Mouse (Mus musculus) spleen, adult 2 months (tissue): ENCODE results near the gene Tubd1. TPM values are rescaled to one million over a fixed set of nuclear protein-coding genes. Genes with fewer than 3 reads are reported as not detected.
A peak's percentile ranks its signal among the peaks of the same experiment; 100 is the strongest.

ENCODE experiments used
- DNase-seq, 2 experiments: peaks; one replicate each; pipeline versions ENCODE4 v3.0.0 to v3.0.0-alpha.2; 2012 to 2021; ENCODE audit warnings: low spot score in 2 of 2, low read depth in 1 of 2
- H3K27ac ChIP-seq: fragments of 200-500 bp; 2 replicates; pipeline ENCODE4 v1.5.1; 2012; ENCODE audit warnings: low read length, inconsistent platforms; ENCODE audit not compliant: insufficient read depth
- H3K27me3 ChIP-seq: fragments of 200-500 bp; 2 replicates; pipeline ENCODE4 v1.6.1; 2012; ENCODE audit warnings: mild to moderate bottlenecking, moderate library complexity, low read length, inconsistent platforms; ENCODE audit not compliant: control insufficient read depth, insufficient read depth
- H3K36me3 ChIP-seq: fragments of 200-500 bp; 2 replicates; pipeline ENCODE4 v1.6.1; 2012; ENCODE audit warnings: mild to moderate bottlenecking, low read length, inconsistent platforms; ENCODE audit not compliant: control insufficient read depth, insufficient read depth
- H3K4me1 ChIP-seq: fragments of 200-500 bp; 2 replicates; pipeline ENCODE4 v1.6.1; 2011; ENCODE audit warnings: inconsistent platforms; ENCODE audit not compliant: control insufficient read depth, insufficient read depth, insufficient read length
- H3K4me3 ChIP-seq: fragments of 200-500 bp; 2 replicates; pipeline ENCODE4 v1.5.1; 2011; ENCODE audit warnings: mild to moderate bottlenecking, inconsistent platforms; ENCODE audit not compliant: insufficient read depth, insufficient read length; ENCODE audit errors: extremely low read depth
- CTCF ChIP-seq: fragments of 200-500 bp; IDR thresholded peaks from 2 replicates; pipeline ENCODE4 v1.5.1; 2011; ENCODE audit warnings: mild to moderate bottlenecking, inconsistent platforms; ENCODE audit not compliant: insufficient read depth, insufficient read length, insufficient replicate concordance; ENCODE audit errors: extremely low read depth
- POLR2A ChIP-seq: fragments of 200-500 bp; IDR thresholded peaks from 2 replicates; pipeline ENCODE4 v1.6.1; 2011; ENCODE audit warnings: low read depth, low read length, inconsistent platforms
- WGBS: fragments of 180-500 bp; shearing (Covaris S2); methylation state at CpG from one replicate; pipeline ENCODE4 v1.1.7; 2018; 5-methylcytosine and 5-hydroxymethylcytosine counted together
- polyA plus RNA-seq: library from polyadenylated mRNA; depleted of rRNA; stranded (reverse); fragments of >200 nt; gene quantifications from 2 replicates; pipeline ENCODE4 v1.2.3, GENCODE M21; 2012

Tubd1 gene
- polyA plus RNA-seq, 1 experiment = 2.2 TPM

DNA sequence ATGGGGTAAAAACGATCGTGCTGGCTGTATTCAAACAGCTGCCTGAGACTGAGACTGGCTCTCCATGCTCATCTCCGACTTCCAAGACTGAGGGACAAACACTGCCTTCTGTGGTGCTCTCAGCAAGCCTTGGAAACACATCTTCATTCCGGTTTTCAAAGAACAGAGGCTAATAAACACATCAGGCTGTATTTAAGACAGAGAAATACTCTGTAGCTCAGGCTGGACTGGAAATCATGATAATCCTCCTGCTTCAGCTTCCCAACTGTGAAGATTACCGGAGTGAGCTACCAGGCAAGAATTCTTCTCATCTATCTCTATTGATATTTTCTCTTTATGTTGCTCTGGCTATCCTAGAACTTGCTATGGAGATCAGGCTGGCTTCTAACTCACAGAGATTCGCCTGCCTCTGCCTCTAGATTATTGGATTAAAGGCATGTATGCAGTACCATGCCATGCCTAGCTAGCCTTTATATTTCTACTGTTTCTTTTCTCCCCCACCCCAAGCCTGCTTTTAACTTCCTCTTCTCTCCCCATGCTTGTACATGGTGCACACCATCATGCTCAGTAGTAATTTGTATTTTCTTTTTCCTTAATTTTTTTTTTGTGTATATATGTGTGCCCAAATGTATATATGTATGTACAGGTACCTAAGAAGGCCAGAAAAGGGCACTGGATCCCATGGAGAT, 49.5 kb downstream of the Tubd1 start:
- TF ChIP-seq CTCF (no peak), POLR2A (no peak)
- Histone ChIP-seq H3K4me3 (no peak overlapping the region), H3K27ac (no peak overlapping the region), H3K36me3 (no peaks in the 10 kb centered on the region; the same call in 1 of the 2 replicates), H3K27me3 (no peaks in the 10 kb centered on the region), H3K4me1 (peaks cover 10% of the 10 kb centered on the region; the same call in 1 of the 2 replicates)
- WGBS = 65% methylated on average over 6 of the region's 6 CpGs
- DNase-seq = no peak

DNA sequence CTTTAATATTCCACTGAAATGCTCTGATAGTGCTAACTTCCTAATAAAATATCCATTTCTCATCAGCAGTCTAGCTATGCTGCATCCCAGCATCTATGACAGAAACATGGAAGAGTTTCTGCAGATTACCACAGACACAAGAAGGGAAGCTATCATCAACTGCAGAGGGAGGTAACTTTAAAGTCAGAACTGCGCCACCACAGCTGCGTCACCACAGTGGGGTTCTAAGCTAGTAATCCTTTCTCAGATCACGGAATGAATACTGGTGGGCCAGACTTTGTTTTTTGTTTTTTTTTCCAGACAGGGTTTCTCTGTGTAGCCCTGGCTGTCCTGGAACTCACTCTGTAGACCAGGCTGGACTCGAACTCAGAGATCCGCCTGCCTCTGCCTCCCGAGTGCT, 50.6 kb downstream of the Tubd1 start:
- Histone ChIP-seq H3K27ac (0 out of 2 replicates have a peak overlapping the region, but pooled peaks have one; percentile 18), H3K36me3 (no peaks in the 10 kb centered on the region; the same call in 1 of the 2 replicates), H3K4me1 (peaks cover 10% of the 10 kb centered on the region; the same call in 1 of the 2 replicates)

DNA sequence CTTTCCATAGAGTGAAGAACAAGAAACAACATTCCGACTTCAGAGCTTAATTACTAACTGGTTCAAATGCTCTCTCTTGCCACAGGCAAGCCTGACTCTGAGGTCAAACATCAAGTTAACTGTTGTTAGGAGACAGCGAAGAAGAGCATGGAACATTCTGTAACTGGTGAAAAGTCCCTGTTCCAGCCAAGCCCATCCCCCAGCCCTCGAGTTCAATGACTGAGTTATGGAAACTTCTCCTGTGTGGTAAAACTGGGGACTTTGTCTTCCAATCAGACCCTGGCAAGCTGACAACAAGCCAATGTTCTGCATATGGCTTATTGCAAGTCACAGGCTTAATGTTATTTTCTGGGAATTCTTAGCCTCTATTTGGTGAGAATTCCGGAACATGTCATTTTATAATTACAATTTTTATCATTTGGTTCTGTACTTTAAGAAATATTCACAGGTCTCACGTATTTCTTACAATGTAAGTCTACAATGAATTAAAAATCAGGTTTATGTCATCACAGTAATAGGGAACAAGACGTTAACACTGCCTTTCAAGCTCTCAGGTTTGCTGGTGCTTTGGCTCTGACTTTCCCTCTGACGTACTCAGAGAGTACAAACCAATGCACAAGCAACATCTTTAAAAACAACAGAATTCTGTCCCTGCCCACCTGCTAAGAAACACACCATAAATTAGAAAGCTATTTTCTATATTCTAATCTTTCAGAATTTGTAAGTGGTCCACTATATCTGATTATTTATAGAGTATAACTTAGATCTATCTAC, 51.6 kb downstream of the Tubd1 start:
- WGBS = 73% methylated on average over 7 of the region's 7 CpGs
- no peaks in the 10 kb centered on the region for H3K27me3 ChIP-seq
- TF ChIP-seq POLR2A (no peak), CTCF (no peak)
- no peak overlapping the region for H3K27ac ChIP-seq
- DNase-seq = no peak
- H3K4me3 ChIP-seq = no peak overlapping the region
- H3K4me1 ChIP-seq = peaks cover 10% of the 10 kb centered on the region; the same call in 1 of the 2 replicates
- no peaks in the 10 kb centered on the region; the same call in 1 of the 2 replicates for H3K36me3 ChIP-seq

More for the DNA sequence above, 50.6 kb downstream of the Tubd1 start:
- no peaks in the 10 kb centered on the region for H3K27me3 ChIP-seq
- no peak overlapping the region for H3K4me3 ChIP-seq
- WGBS = 85% methylated on average over 6 of the region's 6 CpGs
- DNase-seq = no peak
- TF ChIP-seq POLR2A (no peak), CTCF (no peak)

DNA sequence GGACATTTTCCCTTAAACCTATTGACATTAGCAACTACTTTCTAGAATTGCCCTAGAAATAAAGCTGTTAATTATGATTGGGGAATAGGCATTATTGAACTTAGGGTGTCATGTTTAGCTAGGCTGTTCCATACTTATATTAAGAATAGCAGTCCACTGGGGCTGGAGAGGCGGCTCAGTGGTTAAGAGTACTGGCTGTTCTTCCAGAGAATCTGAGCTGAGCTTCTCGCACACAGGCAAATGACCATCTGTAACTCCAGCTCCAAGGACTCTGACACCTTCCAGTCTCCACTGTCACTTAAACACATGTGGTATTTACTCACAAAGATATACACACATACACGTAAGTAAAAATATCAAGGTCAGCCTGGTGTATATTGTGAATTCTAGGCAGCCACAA, 52.2 kb downstream of the Tubd1 start:
- no peak for TF ChIP-seq CTCF
- no peak for TF ChIP-seq POLR2A
- no peak for DNase-seq
- peaks cover 10% of the 10 kb centered on the region; the same call in 1 of the 2 replicates for H3K4me1 ChIP-seq
- H3K27ac ChIP-seq = no peak overlapping the region
- no peaks in the 10 kb centered on the region for H3K27me3 ChIP-seq
- WGBS = 91% methylated on average over 3 of the region's 3 CpGs
- H3K36me3 ChIP-seq = no peaks in the 10 kb centered on the region; the same call in 1 of the 2 replicates
- no peak overlapping the region for H3K4me3 ChIP-seq

DNA sequence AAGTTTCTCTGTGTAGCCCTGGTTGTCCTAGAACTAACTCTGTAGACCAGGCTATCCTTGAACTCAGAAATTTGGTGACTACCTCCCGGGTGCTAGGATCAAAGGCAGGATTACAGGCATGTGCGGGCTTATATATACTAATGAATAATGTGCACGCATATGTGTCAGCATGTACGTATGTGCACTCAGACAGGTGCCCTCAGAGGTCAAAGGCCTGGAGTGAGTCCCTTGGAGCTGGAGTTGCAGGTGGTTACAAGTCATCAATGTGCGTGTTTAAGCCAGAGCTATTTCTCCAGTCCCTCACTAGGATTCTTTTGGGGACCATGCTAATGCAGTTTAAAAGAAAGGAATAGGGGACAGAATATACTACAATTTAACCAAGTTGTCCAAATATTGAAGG, 53.4 kb downstream of the Tubd1 start:
- Histone ChIP-seq H3K4me1 (peaks cover 7% of the 10 kb centered on the region; the same call in 1 of the 2 replicates), H3K27me3 (no peaks in the 10 kb centered on the region), H3K4me3 (no peak overlapping the region), H3K36me3 (no peaks in the 10 kb centered on the region; the same call in 1 of the 2 replicates), H3K27ac (no peak overlapping the region)
- DNase-seq = no peak
- no peak for TF ChIP-seq POLR2A
- TF ChIP-seq CTCF = no peak
- 93% methylated on average over 5 of the region's 5 CpGs for WGBS

DNA sequence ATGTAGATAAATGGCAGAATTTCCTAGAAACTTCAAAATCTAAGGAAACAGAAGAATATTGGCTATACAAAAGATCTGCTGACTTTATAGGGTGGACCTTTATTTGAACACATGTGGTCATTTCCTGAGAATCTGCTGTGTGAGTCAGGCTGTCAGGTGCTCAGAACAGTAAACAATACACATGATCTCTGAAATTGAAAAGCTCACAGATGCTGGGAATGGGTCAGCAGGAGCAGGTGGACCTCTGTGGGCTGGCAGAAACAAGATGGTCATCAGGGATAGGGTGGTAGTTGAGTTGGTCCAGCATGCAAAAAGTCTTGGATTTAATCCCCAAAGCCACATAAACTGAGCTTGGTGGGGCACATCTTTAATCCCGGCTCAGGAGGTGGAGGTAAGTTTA, 53.8 kb downstream of the Tubd1 start:
- Histone ChIP-seq H3K27me3 (no peaks in the 10 kb centered on the region), H3K4me1 (peaks cover 7% of the 10 kb centered on the region; the same call in 1 of the 2 replicates), H3K27ac (no peak overlapping the region), H3K4me3 (no peak overlapping the region), H3K36me3 (no peaks in the 10 kb centered on the region; the same call in 1 of the 2 replicates)
- TF ChIP-seq POLR2A = no peak
- TF ChIP-seq CTCF = no peak
- WGBS = 95% methylated on average over 1 of the region's 1 CpGs
- no peak for DNase-seq
